Mouse (Mus musculus) thymus, postnatal 0 days (tissue): ENCODE measurements around the gene Tbc1d4. TPM values are rescaled to one million over a fixed set of nuclear protein-coding genes. Genes with fewer than 3 reads are reported as not detected.

ENCODE experiments used
- DNase-seq: peaks from one replicate; pipeline ENCODE4 v3.0.0-alpha.2; 2015; ENCODE audit warnings: low spot score
- polyA plus RNA-seq: library from polyadenylated mRNA; unstranded; fragments of >200 nt; fragmentation: Nextera tagmentation; extraction: Ambion mirVana; gene quantifications from 2 replicates; pipeline ENCODE4 v1.2.1, GENCODE M21; 2015

Tbc1d4 gene
- 14.8 and 15.0 TPM in 2 replicates for polyA plus RNA-seq

GRCm38 (mm10) chr14:101608519-101609368 lies at the start of gene Tbc1d4:
Gene Tbc1d4, minus strand, starts transcription at chr14:101609191.
- peak; percentile 41 for DNase-seq

GRCm38 (mm10) chr14:101656307-101656706 lies 47.3 kb upstream of the Tbc1d4 start:
- peak; percentile 51 for DNase-seq

GRCm38 (mm10) chr14:101654526-101654909 lies 45.5 kb upstream of the Tbc1d4 start:
- peak; percentile 13 for DNase-seq

- DNase-seq, result peak; percentile 95
Observed at GRCm38 (mm10) chr14:101653581-101654525, 44.9 kb upstream of the Tbc1d4 start, which contains the start of gene Uchl3. Gene Uchl3, plus strand, starts transcription at chr14:101653967.

GRCm38 (mm10) chr14:101652571-101652970 lies 43.6 kb upstream of the Tbc1d4 start:
- DNase-seq, result no peak

GRCm38 (mm10) chr14:101650551-101650950 lies 41.6 kb upstream of the Tbc1d4 start:
- no peak for DNase-seq

- no peak for DNase-seq
Observed at GRCm38 (mm10) chr14:101644948-101645347, 36.0 kb upstream of the Tbc1d4 start.

- DNase-seq, result peak; percentile 89
Observed at GRCm38 (mm10) chr14:101640153-101640843, 31.3 kb upstream of the Tbc1d4 start, which contains the start of gene Commd6. Gene Commd6, minus strand, starts transcription at chr14:101640686.

- no peak for DNase-seq
Observed at GRCm38 (mm10) chr14:101637381-101637780, 28.4 kb upstream of the Tbc1d4 start.

GRCm38 (mm10) chr14:101635765-101636164 lies 26.8 kb upstream of the Tbc1d4 start:
- DNase-seq, result no peak

GRCm38 (mm10) chr14:101630548-101630947 lies 21.6 kb upstream of the Tbc1d4 start:
- no peak for DNase-seq

- no peak for DNase-seq
Observed at GRCm38 (mm10) chr14:101617680-101618079, 8.7 kb upstream of the Tbc1d4 start.

- no peak for DNase-seq
Observed at GRCm38 (mm10) chr14:101616178-101616577, 7.2 kb upstream of the Tbc1d4 start.

- no peak for DNase-seq
Observed at GRCm38 (mm10) chr14:101613206-101613605, 4.2 kb upstream of the Tbc1d4 start.

GRCm38 (mm10) chr14:101610701-101611100 lies 1.7 kb upstream of the Tbc1d4 start:
- DNase-seq, result no peak

- DNase-seq, result peak; percentile 35
Observed at GRCm38 (mm10) chr14:101607631-101608518, 1.1 kb downstream of the Tbc1d4 start.

- no peak for DNase-seq
Observed at GRCm38 (mm10) chr14:101605843-101606242, 3.1 kb downstream of the Tbc1d4 start.

- no peak for DNase-seq
Observed at GRCm38 (mm10) chr14:101602851-101603250, 6.1 kb downstream of the Tbc1d4 start.

- no peak for DNase-seq
Observed at GRCm38 (mm10) chr14:101597096-101597715, 11.8 kb downstream of the Tbc1d4 start.

- no peak for DNase-seq
Observed at GRCm38 (mm10) chr14:101596691-101597090, 12.3 kb downstream of the Tbc1d4 start.
